Mouse (Mus musculus) megakaryocyte, embryonic 14.5 days (primary cell): ENCODE data around the gene Trim54.

Source experiments
- FLI1 ChIP-seq: IDR thresholded peaks from 2 replicates; pipeline ENCODE4 v1.6.1; 2012; ENCODE audit warnings: low read length, inconsistent platforms, mixed read lengths
- GATA1 ChIP-seq: IDR thresholded peaks from 3 replicates; pipeline ENCODE4 v1.6.1; 2012; ENCODE audit warnings: mixed read lengths, low read length, inconsistent platforms, borderline replicate concordance

GRCm38 (mm10) chr5:31080059-31080794 lies 36.3 kb upstream of the Trim54 start:
- TF ChIP-seq GATA1 (no peak), FLI1 (no peak)
